Mouse (Mus musculus) neural tube, embryonic 11.5 days (tissue): ENCODE data around the gene Tnfrsf11a. TPM values are rescaled to one million over a fixed set of nuclear protein-coding genes. Genes with fewer than 3 reads are reported as not detected.
A peak's percentile ranks its signal among the peaks of the same experiment; 100 is the strongest.

Experiments used
- ATAC-seq: fragments of 200-750 bp; cut with Nextera tagmentation; 2 replicates; pipeline ENCODE4 v1.8.0; 2017; ENCODE audit warnings: moderate number of reproducible peaks, mild to moderate bottlenecking, moderate TSS enrichment, moderate library complexity; ENCODE audit not compliant: insufficient read depth, low FRiP score, low TSS enrichment
- DNase-seq: peaks from one replicate; pipeline ENCODE4 v3.0.0-alpha.2; 2015; ENCODE audit warnings: low spot score
- H3K27ac ChIP-seq: fragments of 300-500 bp; sonication (generic); 2 replicates; pipeline ENCODE4 v1.5.1; 2014; ENCODE audit warnings: low read depth, mild to moderate bottlenecking, low read length
- H3K27me3 ChIP-seq: fragments of 300-500 bp; sonication (generic); 2 replicates; pipeline ENCODE4 v1.6.1; 2014; ENCODE audit warnings: mild to moderate bottlenecking, low read length, mixed read lengths; ENCODE audit not compliant: control insufficient read depth, insufficient read depth
- H3K36me3 ChIP-seq: fragments of 300-500 bp; sonication (generic); 2 replicates; pipeline ENCODE4 v1.6.1; 2014; ENCODE audit warnings: mild to moderate bottlenecking, low read length, moderate library complexity, mixed read lengths; ENCODE audit not compliant: control insufficient read depth, insufficient read depth
- H3K4me1 ChIP-seq: fragments of 300-500 bp; sonication (generic); 2 replicates; pipeline ENCODE4 v1.6.1; 2014; ENCODE audit warnings: low read length, mixed read lengths; ENCODE audit not compliant: control insufficient read depth, insufficient read depth
- H3K4me2 ChIP-seq: fragments of 300-500 bp; sonication (generic); 2 replicates; pipeline ENCODE4 v1.6.1; 2014; ENCODE audit warnings: low read depth, mild to moderate bottlenecking, moderate library complexity
- H3K4me3 ChIP-seq: fragments of 300-500 bp; sonication (generic); 2 replicates; pipeline ENCODE4 v1.5.1; 2014; ENCODE audit warnings: low read depth, low read length
- H3K9ac ChIP-seq: fragments of 300-500 bp; sonication (generic); 2 replicates; pipeline ENCODE4 v1.6.1; 2014; ENCODE audit warnings: mild to moderate bottlenecking, low read length
- H3K9me3 ChIP-seq: fragments of 300-500 bp; sonication (generic); 2 replicates; pipeline ENCODE4 v1.6.1; 2016; ENCODE audit warnings: low read length; ENCODE audit not compliant: control insufficient read depth
- WGBS: fragments of 180-500 bp; shearing (Covaris S2); extraction: QIAGEN DNeasy Blood & Tissue Kit; methylation state at CpG from one replicate; pipeline ENCODE4 v1.1.7; 2014; 5-methylcytosine and 5-hydroxymethylcytosine counted together
- polyA plus RNA-seq: library from polyadenylated mRNA; unstranded; fragments of >200 nt; fragmentation: Nextera tagmentation; extraction: Ambion mirVana; gene quantifications from 2 replicates; pipeline ENCODE4 v1.2.1, GENCODE M21; 2014

The Tnfrsf11a gene
- polyA plus RNA-seq, 1 experiment from 2014 or later = 0.73 TPM

- Histone ChIP-seq H3K36me3 (no peaks in the 10 kb centered on the region), H3K9ac (no peak overlapping the region), H3K9me3 (no peaks in the 10 kb centered on the region), H3K4me1 (no peaks in the 10 kb centered on the region), H3K27me3 (no peaks in the 10 kb centered on the region), H3K27ac (no peak overlapping the region), H3K4me2 (no peak overlapping the region), H3K4me3 (no peak overlapping the region)
- ATAC-seq (no peak), DNase-seq (no peak)
- WGBS = 82% methylated on average over 5 of the region's 5 CpGs
These were observed 48.7 kb downstream of the Tnfrsf11a start for GRCm38 (mm10) chr1:105829171-105829570.

- H3K9ac ChIP-seq = no peak overlapping the region
- WGBS = 86% methylated on average over 1 of the region's 1 CpGs
- no peak overlapping the region for H3K4me2 ChIP-seq
- H3K36me3 ChIP-seq = no peaks in the 10 kb centered on the region
- no peak overlapping the region for H3K4me3 ChIP-seq
- no peak for DNase-seq
- H3K27me3 ChIP-seq = no peaks in the 10 kb centered on the region
- ATAC-seq = no peak
- H3K4me1 ChIP-seq = no peaks in the 10 kb centered on the region
- no peak overlapping the region for H3K27ac ChIP-seq
- H3K9me3 ChIP-seq = no peaks in the 10 kb centered on the region
These were observed 52.3 kb downstream of the Tnfrsf11a start for GRCm38 (mm10) chr1:105832784-105833183.

DNA sequence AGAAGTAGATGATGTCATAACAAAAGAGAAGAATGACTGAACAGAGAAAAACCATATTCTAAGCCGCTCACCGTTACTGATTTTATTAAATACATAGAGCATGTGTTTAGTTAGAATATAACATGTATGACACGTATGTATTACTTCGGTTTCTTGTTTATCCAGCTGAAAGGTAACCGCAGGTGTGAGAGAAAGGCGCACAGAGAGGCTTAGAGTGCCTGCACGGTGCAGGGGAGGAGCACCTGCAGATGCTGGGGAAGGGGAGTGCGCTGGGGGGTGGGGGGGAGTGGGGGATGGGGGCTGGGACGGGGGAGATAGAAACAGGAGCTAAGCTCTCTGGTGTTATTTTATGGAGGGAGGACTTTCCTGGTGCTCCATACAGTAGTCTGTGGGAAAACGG is 62.4 kb downstream of the Tnfrsf11a start:
- Histone ChIP-seq H3K9ac (no peak overlapping the region), H3K36me3 (no peaks in the 10 kb centered on the region), H3K27me3 (peaks cover 4% of the 10 kb centered on the region), H3K27ac (no peak overlapping the region), H3K9me3 (no peaks in the 10 kb centered on the region), H3K4me3 (no peak overlapping the region), H3K4me2 (peak overlapping the region; percentile 49; the same call in 1 of the 2 replicates), H3K4me1 (peaks cover 6% of the 10 kb centered on the region)
- 14% methylated on average over 10 of the region's 10 CpGs for WGBS
- ATAC-seq (no peak), DNase-seq (no peak)

GRCm38 (mm10) chr1:105843386-105843785 is 62.9 kb downstream of the Tnfrsf11a start:
- H3K4me3 ChIP-seq = no peak overlapping the region
- H3K27me3 ChIP-seq = peaks cover 4% of the 10 kb centered on the region
- DNase-seq = peak; percentile 21
- H3K9me3 ChIP-seq = no peaks in the 10 kb centered on the region
- peak overlapping the region; percentile 49 for H3K4me2 ChIP-seq
- ATAC-seq = peak; percentile 36; the same call in 1 of the 2 replicates
- 2% methylated on average over 12 of the region's 12 CpGs for WGBS
- no peaks in the 10 kb centered on the region for H3K36me3 ChIP-seq
- no peak overlapping the region for H3K27ac ChIP-seq
- H3K4me1 ChIP-seq = peaks cover 6% of the 10 kb centered on the region
- H3K9ac ChIP-seq = no peak overlapping the region

DNA sequence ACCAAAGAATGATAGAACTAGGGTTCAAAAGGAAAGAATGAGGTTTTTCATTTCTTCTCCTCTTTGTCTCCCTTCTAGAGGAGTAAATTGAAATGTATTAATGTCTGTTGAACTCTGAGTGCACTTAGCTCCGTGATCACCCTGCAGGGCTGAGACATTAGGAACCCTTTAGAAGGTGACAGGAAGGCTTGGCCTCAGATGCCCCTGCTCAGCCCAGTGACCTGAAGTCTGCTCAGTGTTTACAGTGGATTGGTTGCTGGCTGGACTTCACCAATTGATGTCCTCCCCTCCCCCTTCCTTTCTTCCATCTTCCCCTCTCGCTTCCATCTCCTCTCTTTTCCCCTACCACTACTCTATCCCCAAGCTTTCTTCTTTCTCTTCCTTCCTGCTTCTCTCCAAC is 63.3 kb downstream of the Tnfrsf11a start:
- no peak overlapping the region for H3K9ac ChIP-seq
- no peaks in the 10 kb centered on the region for H3K36me3 ChIP-seq
- no peak overlapping the region for H3K27ac ChIP-seq
- H3K4me1 ChIP-seq = peaks cover 6% of the 10 kb centered on the region
- DNase-seq (peak; percentile 24), ATAC-seq (no peak)
- peak overlapping the region; percentile 49 for H3K4me2 ChIP-seq
- WGBS = 0% methylated on average over 2 of the region's 2 CpGs
- 0 out of 2 replicates have a peak overlapping the region, but pooled peaks have one; percentile 26 for H3K4me3 ChIP-seq
- H3K27me3 ChIP-seq = peaks cover 4% of the 10 kb centered on the region
- no peaks in the 10 kb centered on the region for H3K9me3 ChIP-seq

DNA sequence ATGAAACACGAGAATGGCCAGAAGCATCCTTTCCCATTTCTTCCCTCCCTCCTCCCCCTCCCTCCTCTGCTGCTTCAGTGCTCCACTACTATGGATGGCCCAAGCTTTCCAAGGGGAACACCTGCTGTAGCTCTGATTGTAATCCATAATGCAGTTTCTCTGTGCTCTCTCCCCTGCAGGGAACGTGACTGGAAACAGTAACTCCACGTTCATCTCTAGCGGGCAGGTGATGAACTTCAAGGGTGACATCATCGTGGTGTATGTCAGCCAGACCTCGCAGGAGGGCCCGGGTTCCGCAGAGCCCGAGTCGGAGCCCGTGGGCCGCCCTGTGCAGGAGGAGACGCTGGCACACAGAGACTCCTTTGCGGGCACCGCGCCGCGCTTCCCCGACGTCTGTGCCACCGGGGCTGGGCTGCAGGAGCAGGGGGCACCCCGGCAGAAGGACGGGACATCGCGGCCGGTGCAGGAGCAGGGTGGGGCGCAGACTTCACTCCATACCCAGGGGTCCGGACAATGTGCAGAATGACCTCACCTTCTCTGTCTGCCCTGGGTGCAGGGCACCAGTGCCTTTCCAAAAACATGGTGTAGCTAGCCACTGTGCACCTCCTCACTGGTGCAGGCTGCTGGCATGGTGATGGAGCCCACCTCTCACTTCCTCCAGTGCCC is 64.0 kb downstream of the Tnfrsf11a start:
- peaks cover 4% of the 10 kb centered on the region for H3K27me3 ChIP-seq
- no peaks in the 10 kb centered on the region for H3K36me3 ChIP-seq
- DNase-seq = peak; percentile 20
- ATAC-seq = peak; percentile 55
- no peak overlapping the region for H3K27ac ChIP-seq
- H3K9ac ChIP-seq = peak overlapping the region; percentile 26
- WGBS = 2% methylated on average over 27 of the region's 28 CpGs
- no peaks in the 10 kb centered on the region for H3K9me3 ChIP-seq
- H3K4me3 ChIP-seq = peak overlapping the region; percentile 26
- H3K4me2 ChIP-seq = peak overlapping the region; percentile 49
- H3K4me1 ChIP-seq = peaks cover 6% of the 10 kb centered on the region

DNA sequence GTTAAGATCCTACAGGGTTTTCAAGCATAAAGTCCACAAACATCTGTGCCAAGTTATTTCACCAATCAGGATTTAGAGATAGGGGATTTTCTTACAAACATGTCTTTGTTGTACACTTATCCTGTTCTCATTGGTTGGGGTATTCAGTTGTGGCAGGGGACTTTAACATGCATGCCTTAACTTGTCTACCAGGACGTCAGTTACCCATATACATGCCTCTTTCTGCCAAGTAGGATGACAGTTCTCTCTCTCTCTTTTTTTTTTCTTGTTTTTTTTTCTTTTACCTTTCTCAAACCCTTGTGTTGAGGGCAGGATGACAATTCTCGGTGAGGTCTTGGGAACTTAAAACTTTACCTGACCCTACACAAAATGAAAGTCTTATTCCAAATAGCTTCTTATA is 65.9 kb downstream of the Tnfrsf11a start:
- Histone ChIP-seq H3K27me3 (peaks cover 4% of the 10 kb centered on the region), H3K4me3 (no peak overlapping the region), H3K9me3 (no peaks in the 10 kb centered on the region), H3K27ac (no peak overlapping the region), H3K4me2 (no peak overlapping the region), H3K36me3 (no peaks in the 10 kb centered on the region), H3K9ac (no peak overlapping the region), H3K4me1 (peaks cover 6% of the 10 kb centered on the region)
- DNase-seq = no peak
- 89% methylated on average over 2 of the region's 2 CpGs for WGBS
- ATAC-seq = no peak

DNA sequence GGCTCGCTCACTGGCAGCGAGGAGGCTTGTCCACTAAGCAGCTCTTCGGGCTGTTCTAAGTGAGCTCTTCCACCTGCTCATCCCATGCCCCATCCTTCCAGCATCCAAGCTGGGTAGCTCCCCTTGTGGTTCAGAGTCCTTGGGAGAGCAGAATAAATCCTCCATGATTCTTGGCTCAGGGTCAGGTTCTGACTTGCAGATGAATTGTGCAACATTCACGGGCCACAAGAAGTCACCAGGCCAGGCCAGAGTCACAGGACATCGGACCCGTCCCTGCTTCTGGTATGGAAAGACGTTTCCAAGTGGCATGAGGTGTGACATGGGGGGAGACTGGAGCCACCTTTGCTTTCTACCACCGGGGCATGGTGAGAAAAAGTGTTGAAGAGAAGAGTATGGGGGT is 68.3 kb downstream of the Tnfrsf11a start:
- H3K9me3 ChIP-seq = no peaks in the 10 kb centered on the region
- ATAC-seq (no peak), DNase-seq (no peak)
- no peak overlapping the region for H3K4me2 ChIP-seq
- H3K4me3 ChIP-seq = no peak overlapping the region
- WGBS = 85% methylated on average over 8 of the region's 8 CpGs
- no peaks in the 10 kb centered on the region for H3K36me3 ChIP-seq
- H3K4me1 ChIP-seq = peaks cover 5% of the 10 kb centered on the region
- peaks cover 4% of the 10 kb centered on the region for H3K27me3 ChIP-seq
- no peak overlapping the region for H3K27ac ChIP-seq
- H3K9ac ChIP-seq = no peak overlapping the region

- ATAC-seq = no peak
These were observed 70.8 kb downstream of the Tnfrsf11a start for GRCm38 (mm10) chr1:105851341-105851740.

More at GRCm38 (mm10) chr1:105851341-105851740, 70.8 kb downstream of the Tnfrsf11a start:
- H3K4me2 ChIP-seq = no peak overlapping the region
- no peak overlapping the region for H3K4me3 ChIP-seq
- no peak overlapping the region for H3K27ac ChIP-seq
- WGBS = 83% methylated on average over 2 of the region's 2 CpGs
- H3K4me1 ChIP-seq = no peaks in the 10 kb centered on the region
- no peaks in the 10 kb centered on the region for H3K27me3 ChIP-seq
- DNase-seq = no peak
- no peaks in the 10 kb centered on the region for H3K36me3 ChIP-seq
- H3K9ac ChIP-seq = no peak overlapping the region
- H3K9me3 ChIP-seq = no peaks in the 10 kb centered on the region
